Mouse (Mus musculus): Measurements from ENCODE around the gene Nup54. TPM values are rescaled to one million over a fixed set of nuclear protein-coding genes. Genes with fewer than 3 reads are reported as not detected.

Gene Nup54
- polyA plus RNA-seq, 1 experiment from 2014 or later, result 63.4 TPM

- no peak overlapping the region for H3K27ac ChIP-seq (ENCODE audit: low read length)
- 88% methylated on average over 2 of the region's 2 CpGs for WGBS
- ATAC-seq, result no peak
- no peaks in the 10 kb centered on the region for H3K4me1 ChIP-seq (replicated peaks; ENCODE audit: control insufficient read depth, insufficient read depth, low read length)
- no peaks in the 10 kb centered on the region for H3K9me3 ChIP-seq (ENCODE audit: control insufficient read depth, low read length)
- H3K4me2 ChIP-seq (ENCODE audit: low read length), result no peak overlapping the region
- H3K9ac ChIP-seq (replicated peaks; ENCODE audit: low read depth, low read length), result no peak overlapping the region
- H3K36me3 ChIP-seq (ENCODE audit: control insufficient read depth, insufficient read depth), result peaks cover 20% of the 10 kb centered on the region
- H3K27me3 ChIP-seq (replicated peaks; ENCODE audit: control insufficient read depth, insufficient read depth, low read length), result no peaks in the 10 kb centered on the region
- no peak overlapping the region for H3K4me3 ChIP-seq (replicated peaks; ENCODE audit: low read length)
Observed at GRCm38 (mm10) chr5:92457410-92457809, 22.4 kb upstream of the Nup54 start.

- H3K4me1 ChIP-seq (replicated peaks; ENCODE audit: control insufficient read depth, insufficient read depth, low read length), result no peaks in the 10 kb centered on the region
- no peak overlapping the region for H3K9ac ChIP-seq (replicated peaks; ENCODE audit: low read depth, low read length)
- WGBS, result 95% methylated on average over 5 of the region's 5 CpGs
- H3K9me3 ChIP-seq (ENCODE audit: control insufficient read depth, low read length), result no peaks in the 10 kb centered on the region
- H3K27me3 ChIP-seq (replicated peaks; ENCODE audit: control insufficient read depth, insufficient read depth, low read length), result no peaks in the 10 kb centered on the region
- no peak for ATAC-seq
- peaks cover 44% of the 10 kb centered on the region for H3K36me3 ChIP-seq (ENCODE audit: control insufficient read depth, insufficient read depth)
- no peak overlapping the region for H3K27ac ChIP-seq (ENCODE audit: low read length)
- no peak overlapping the region for H3K4me3 ChIP-seq (replicated peaks; ENCODE audit: low read length)
- no peak overlapping the region for H3K4me2 ChIP-seq (ENCODE audit: low read length)
Observed at GRCm38 (mm10) chr5:92452876-92453275, 17.9 kb upstream of the Nup54 start.

GRCm38 (mm10) chr5:92446736-92447135 lies 11.7 kb upstream of the Nup54 start:
- ATAC-seq, result no peak
- H3K27ac ChIP-seq (ENCODE audit: low read length), result no peak overlapping the region
- no peak overlapping the region for H3K4me3 ChIP-seq (replicated peaks; ENCODE audit: low read length)
- H3K9me3 ChIP-seq (ENCODE audit: control insufficient read depth, low read length), result no peaks in the 10 kb centered on the region
- H3K36me3 ChIP-seq (ENCODE audit: control insufficient read depth, insufficient read depth), result peaks cover 43% of the 10 kb centered on the region
- no peaks in the 10 kb centered on the region for H3K27me3 ChIP-seq (replicated peaks; ENCODE audit: control insufficient read depth, insufficient read depth, low read length)
- H3K4me2 ChIP-seq (ENCODE audit: low read length), result no peak overlapping the region
- H3K9ac ChIP-seq (replicated peaks; ENCODE audit: low read depth, low read length), result no peak overlapping the region
- 95% methylated on average over 5 of the region's 5 CpGs for WGBS
- H3K4me1 ChIP-seq (replicated peaks; ENCODE audit: control insufficient read depth, insufficient read depth, low read length), result no peaks in the 10 kb centered on the region

- Histone ChIP-seq H3K27me3 (replicated peaks; ENCODE audit: control insufficient read depth, insufficient read depth, low read length) (no peaks in the 10 kb centered on the region), H3K36me3 (ENCODE audit: control insufficient read depth, insufficient read depth) (peaks cover 32% of the 10 kb centered on the region)
- WGBS, result 97% methylated on average over 2 of the region's 2 CpGs
Observed at GRCm38 (mm10) chr5:92445016-92445415, 10.0 kb upstream of the Nup54 start.

GRCm38 (mm10) chr5:92442914-92443313 lies 7.9 kb upstream of the Nup54 start:
- Histone ChIP-seq H3K27me3 (replicated peaks; ENCODE audit: control insufficient read depth, insufficient read depth, low read length) (no peaks in the 10 kb centered on the region), H3K4me3 (replicated peaks; ENCODE audit: low read length) (no peak overlapping the region), H3K36me3 (ENCODE audit: control insufficient read depth, insufficient read depth) (peaks cover 20% of the 10 kb centered on the region), H3K9me3 (ENCODE audit: control insufficient read depth, low read length) (no peaks in the 10 kb centered on the region), H3K4me2 (ENCODE audit: low read length) (no peak overlapping the region), H3K27ac (ENCODE audit: low read length) (no peak overlapping the region), H3K4me1 (replicated peaks; ENCODE audit: control insufficient read depth, insufficient read depth, low read length) (no peaks in the 10 kb centered on the region), H3K9ac (replicated peaks; ENCODE audit: low read depth, low read length) (no peak overlapping the region)
- no peak for ATAC-seq
- 92% methylated on average over 7 of the region's 7 CpGs for WGBS

More at GRCm38 (mm10) chr5:92445016-92445415, 10.0 kb upstream of the Nup54 start:
- no peak for ATAC-seq
- Histone ChIP-seq H3K9ac (replicated peaks; ENCODE audit: low read depth, low read length) (no peak overlapping the region), H3K27ac (ENCODE audit: low read length) (no peak overlapping the region), H3K4me1 (replicated peaks; ENCODE audit: control insufficient read depth, insufficient read depth, low read length) (no peaks in the 10 kb centered on the region), H3K4me3 (replicated peaks; ENCODE audit: low read length) (no peak overlapping the region), H3K4me2 (ENCODE audit: low read length) (no peak overlapping the region), H3K9me3 (ENCODE audit: control insufficient read depth, low read length) (no peaks in the 10 kb centered on the region)

- Histone ChIP-seq H3K36me3 (ENCODE audit: control insufficient read depth, insufficient read depth) (peaks cover 9% of the 10 kb centered on the region), H3K9ac (replicated peaks; ENCODE audit: low read depth, low read length) (no peak overlapping the region), H3K4me1 (replicated peaks; ENCODE audit: control insufficient read depth, insufficient read depth, low read length) (no peaks in the 10 kb centered on the region), H3K27me3 (replicated peaks; ENCODE audit: control insufficient read depth, insufficient read depth, low read length) (no peaks in the 10 kb centered on the region), H3K27ac (ENCODE audit: low read length) (no peak overlapping the region), H3K4me3 (replicated peaks; ENCODE audit: low read length) (no peak overlapping the region), H3K4me2 (ENCODE audit: low read length) (no peak overlapping the region), H3K9me3 (ENCODE audit: control insufficient read depth, low read length) (no peaks in the 10 kb centered on the region)
- no peak for ATAC-seq
- WGBS, result 79% methylated on average over 5 of the region's 5 CpGs
Observed at GRCm38 (mm10) chr5:92441494-92441893, 6.5 kb upstream of the Nup54 start.

GRCm38 (mm10) chr5:92438540-92438939 lies 3.5 kb upstream of the Nup54 start:
- no peak overlapping the region for H3K4me3 ChIP-seq (replicated peaks; ENCODE audit: low read length)
- no peaks in the 10 kb centered on the region for H3K9me3 ChIP-seq (ENCODE audit: control insufficient read depth, low read length)
- H3K27me3 ChIP-seq (replicated peaks; ENCODE audit: control insufficient read depth, insufficient read depth, low read length), result no peaks in the 10 kb centered on the region
- no peak for ATAC-seq
- no peak overlapping the region for H3K4me2 ChIP-seq (ENCODE audit: low read length)
- peaks cover 8% of the 10 kb centered on the region for H3K4me1 ChIP-seq (replicated peaks; ENCODE audit: control insufficient read depth, insufficient read depth, low read length)
- H3K27ac ChIP-seq (ENCODE audit: low read length), result no peak overlapping the region
- H3K36me3 ChIP-seq (ENCODE audit: control insufficient read depth, insufficient read depth), result no peaks in the 10 kb centered on the region; the same call in 1 of the 2 replicates
- 92% methylated on average over 8 of the region's 8 CpGs for WGBS
- H3K9ac ChIP-seq (replicated peaks; ENCODE audit: low read depth, low read length), result no peak overlapping the region

GRCm38 (mm10) chr5:92434571-92434985 lies 441 bp downstream of the Nup54 start:
- 0% methylated on average over 35 of the region's 39 CpGs for WGBS
- H3K4me1 ChIP-seq (replicated peaks; ENCODE audit: control insufficient read depth, insufficient read depth, low read length), result peaks cover 23% of the 10 kb centered on the region
- no peaks in the 10 kb centered on the region for H3K27me3 ChIP-seq (replicated peaks; ENCODE audit: control insufficient read depth, insufficient read depth, low read length)
- H3K9me3 ChIP-seq (ENCODE audit: control insufficient read depth, low read length), result no peaks in the 10 kb centered on the region
- H3K36me3 ChIP-seq (ENCODE audit: control insufficient read depth, insufficient read depth), result no peaks in the 10 kb centered on the region
- peak overlapping the region; percentile 93 for H3K9ac ChIP-seq (replicated peaks; ENCODE audit: low read depth, low read length)
- peak overlapping the region; percentile 97 for H3K4me3 ChIP-seq (replicated peaks; ENCODE audit: low read length)
- ATAC-seq, result peak; percentile 60
- H3K4me2 ChIP-seq (ENCODE audit: low read length), result peak overlapping the region; percentile 85
- peak overlapping the region; percentile 89 for H3K27ac ChIP-seq (ENCODE audit: low read length)

GRCm38 (mm10) chr5:92434070-92434469 lies 949 bp downstream of the Nup54 start:
- no peaks in the 10 kb centered on the region for H3K27me3 ChIP-seq (replicated peaks; ENCODE audit: control insufficient read depth, insufficient read depth, low read length)
- peak overlapping the region; percentile 85 for H3K4me2 ChIP-seq (ENCODE audit: low read length)
- WGBS, result under 1% methylated on average over 12 of the region's 12 CpGs
- peaks cover 25% of the 10 kb centered on the region for H3K4me1 ChIP-seq (replicated peaks; ENCODE audit: control insufficient read depth, insufficient read depth, low read length)
- H3K9me3 ChIP-seq (ENCODE audit: control insufficient read depth, low read length), result no peaks in the 10 kb centered on the region
- H3K27ac ChIP-seq (ENCODE audit: low read length), result no peak overlapping the region
- no peak for ATAC-seq
- H3K4me3 ChIP-seq (replicated peaks; ENCODE audit: low read length), result peak overlapping the region; percentile 97
- H3K36me3 ChIP-seq (ENCODE audit: control insufficient read depth, insufficient read depth), result peaks cover 2% of the 10 kb centered on the region; the same call in 1 of the 2 replicates
- H3K9ac ChIP-seq (replicated peaks; ENCODE audit: low read depth, low read length), result peak overlapping the region; percentile 93

GRCm38 (mm10) chr5:92431611-92432010 lies 3.4 kb downstream of the Nup54 start:
- peaks cover 25% of the 10 kb centered on the region for H3K4me1 ChIP-seq (replicated peaks; ENCODE audit: control insufficient read depth, insufficient read depth, low read length)
- ATAC-seq, result no peak
- H3K4me2 ChIP-seq (ENCODE audit: low read length), result peak overlapping the region; percentile 23
- 0 out of 2 replicates have a peak overlapping the region, but pooled peaks have one; percentile 22 for H3K9ac ChIP-seq (replicated peaks; ENCODE audit: low read depth, low read length)
- no peaks in the 10 kb centered on the region for H3K9me3 ChIP-seq (ENCODE audit: control insufficient read depth, low read length)
- peak overlapping the region; percentile 53; the same call in 1 of the 2 replicates for H3K27ac ChIP-seq (ENCODE audit: low read length)
- 35% methylated on average over 7 of the region's 7 CpGs for WGBS
- no peaks in the 10 kb centered on the region for H3K27me3 ChIP-seq (replicated peaks; ENCODE audit: control insufficient read depth, insufficient read depth, low read length)
- 0 out of 2 replicates have a peak overlapping the region, but pooled peaks have one; percentile 8 for H3K4me3 ChIP-seq (replicated peaks; ENCODE audit: low read length)
- peaks cover 14% of the 10 kb centered on the region for H3K36me3 ChIP-seq (ENCODE audit: control insufficient read depth, insufficient read depth)
